Mouse (Mus musculus) cerebellum, adult 2 months (tissue): ENCODE measurements around the gene Usf3.

ENCODE experiments used
- CTCF ChIP-seq: fragments of 200-500 bp; IDR thresholded peaks from 2 replicates; pipeline ENCODE4 v1.5.1; 2011; ENCODE audit warnings: low read depth, mild to moderate bottlenecking, control low read depth, low read length, moderate library complexity, borderline replicate concordance; ENCODE audit not compliant: insufficient read depth
- POLR2A ChIP-seq: fragments of 200-500 bp; IDR thresholded peaks from 2 replicates; pipeline ENCODE4 v1.6.1; 2011; ENCODE audit warnings: low read length, control low read depth, borderline replicate concordance; ENCODE audit not compliant: insufficient read depth

GRCm38 (mm10) chr16:44204331-44204730, 31.3 kb downstream of the Usf3 start:
- TF ChIP-seq CTCF = no peak
- TF ChIP-seq POLR2A = no peak
